Mouse (Mus musculus) inflammation-experienced regulatory T-cells, adult 6 months (primary cell): Measurements from ENCODE around the gene Pusl1. TPM values are rescaled to one million over a fixed set of nuclear protein-coding genes. Genes with fewer than 3 reads are reported as not detected.

ENCODE experiments used
- ATAC-seq: one replicate; pipeline ENCODE4 v1.8.0; 2017
- polyA plus RNA-seq, 3 experiments: library from polyadenylated mRNA; unstranded; fragments of 100-300 nt; shearing (Covaris generic); gene quantifications; one replicate each; pipeline ENCODE4 v1.2.1; 2017

Gene Pusl1
- polyA plus RNA-seq, 3 experiments from 2014 or later, result 14.1 to 20.3 (median 15.8) TPM

DNA sequence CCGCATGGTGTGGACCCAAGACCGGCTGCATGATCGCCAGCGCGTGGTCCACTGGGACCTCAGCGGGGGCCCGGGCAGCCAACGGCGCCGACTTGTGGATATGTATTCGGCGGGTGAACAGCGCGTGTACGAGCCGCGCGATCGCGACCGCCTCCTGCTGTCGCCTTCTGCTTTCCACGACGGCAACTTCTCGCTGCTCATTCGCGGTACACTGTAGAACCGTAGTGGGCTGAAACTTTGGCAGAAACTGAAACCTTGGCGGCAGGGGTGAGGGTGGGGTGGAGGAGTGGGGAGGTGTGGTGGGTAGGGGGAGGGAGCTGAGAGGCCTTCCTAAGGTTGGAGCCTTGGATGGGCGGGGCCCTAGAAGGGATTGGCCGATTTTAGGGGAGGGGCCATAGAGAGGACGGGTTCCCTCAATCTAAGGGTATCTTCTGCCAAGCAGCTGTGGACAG, 50.6 kb downstream of the Pusl1 start:
- peak; percentile 90 for ATAC-seq

DNA sequence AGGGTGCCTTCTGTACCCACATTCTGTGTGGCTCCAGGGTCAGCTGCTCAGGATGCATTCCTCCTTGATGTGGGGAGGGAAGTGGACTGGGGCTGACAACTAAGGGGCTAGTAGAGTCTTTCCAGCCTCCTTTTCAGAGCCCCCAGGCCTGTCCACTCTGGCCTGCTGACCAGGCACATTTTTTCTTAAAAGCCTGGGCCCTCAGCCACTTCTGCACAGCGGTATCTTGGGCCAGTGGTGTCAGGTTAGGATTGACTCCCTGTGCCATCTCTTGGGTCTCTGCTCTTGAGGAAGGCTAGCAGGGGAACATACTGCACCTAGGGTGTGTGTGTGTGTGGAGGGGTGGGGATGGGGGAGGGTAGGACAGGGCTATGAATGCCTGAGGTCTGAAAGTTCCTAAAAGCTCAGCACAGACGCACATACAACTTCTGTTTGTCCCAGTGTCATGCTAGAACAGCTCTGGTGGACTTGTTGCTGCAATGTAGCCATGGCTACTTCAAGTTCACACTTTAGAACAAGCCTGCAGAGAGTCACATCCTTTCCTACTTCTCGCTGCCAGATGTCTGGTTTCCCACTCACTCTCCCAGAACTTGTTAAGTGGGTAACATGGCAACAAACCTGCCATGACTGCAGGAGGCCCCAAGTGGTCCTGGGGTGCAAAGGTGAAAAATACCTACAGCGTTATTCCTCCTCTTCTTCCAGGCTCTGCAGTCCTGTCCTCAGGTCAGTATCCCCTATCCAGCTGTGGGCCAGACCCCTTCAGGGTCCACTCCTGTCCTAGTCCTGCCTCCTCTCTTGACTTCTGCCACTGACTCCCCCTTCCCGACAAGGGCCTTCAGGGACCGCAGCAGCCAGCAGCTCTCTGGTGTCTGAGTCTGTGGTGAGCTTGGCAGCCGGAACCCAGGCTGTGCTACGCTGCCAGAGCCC, 51.2 kb downstream of the Pusl1 start:
- peak; percentile 33 for ATAC-seq

DNA sequence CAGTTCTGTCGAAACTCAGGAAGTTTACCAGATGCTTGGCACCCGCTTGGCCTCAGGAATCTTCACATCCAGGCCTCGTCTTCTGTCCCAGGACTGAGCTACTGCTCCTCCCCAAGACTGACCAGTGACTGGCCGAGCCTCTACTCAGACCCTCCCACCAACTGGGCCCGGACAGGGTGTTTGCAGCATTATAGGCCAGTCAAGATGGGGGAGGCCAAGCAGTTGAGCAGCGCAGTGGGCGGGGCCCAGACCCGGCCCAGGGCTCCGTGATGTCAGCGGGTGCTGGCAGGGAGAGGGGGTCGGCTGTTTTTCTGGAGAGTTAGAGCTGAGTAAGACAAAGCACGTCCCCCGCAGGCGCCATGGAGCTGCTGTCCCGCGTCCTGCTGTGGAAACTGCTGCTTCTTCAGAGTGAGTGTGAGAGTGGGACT, 52.1 kb downstream of the Pusl1 start, which contains the start of gene Mxra8:
Gene Mxra8 (plus strand): TSS at position 198 of the 428 bp plus-strand sequence.
- no peak for ATAC-seq

DNA sequence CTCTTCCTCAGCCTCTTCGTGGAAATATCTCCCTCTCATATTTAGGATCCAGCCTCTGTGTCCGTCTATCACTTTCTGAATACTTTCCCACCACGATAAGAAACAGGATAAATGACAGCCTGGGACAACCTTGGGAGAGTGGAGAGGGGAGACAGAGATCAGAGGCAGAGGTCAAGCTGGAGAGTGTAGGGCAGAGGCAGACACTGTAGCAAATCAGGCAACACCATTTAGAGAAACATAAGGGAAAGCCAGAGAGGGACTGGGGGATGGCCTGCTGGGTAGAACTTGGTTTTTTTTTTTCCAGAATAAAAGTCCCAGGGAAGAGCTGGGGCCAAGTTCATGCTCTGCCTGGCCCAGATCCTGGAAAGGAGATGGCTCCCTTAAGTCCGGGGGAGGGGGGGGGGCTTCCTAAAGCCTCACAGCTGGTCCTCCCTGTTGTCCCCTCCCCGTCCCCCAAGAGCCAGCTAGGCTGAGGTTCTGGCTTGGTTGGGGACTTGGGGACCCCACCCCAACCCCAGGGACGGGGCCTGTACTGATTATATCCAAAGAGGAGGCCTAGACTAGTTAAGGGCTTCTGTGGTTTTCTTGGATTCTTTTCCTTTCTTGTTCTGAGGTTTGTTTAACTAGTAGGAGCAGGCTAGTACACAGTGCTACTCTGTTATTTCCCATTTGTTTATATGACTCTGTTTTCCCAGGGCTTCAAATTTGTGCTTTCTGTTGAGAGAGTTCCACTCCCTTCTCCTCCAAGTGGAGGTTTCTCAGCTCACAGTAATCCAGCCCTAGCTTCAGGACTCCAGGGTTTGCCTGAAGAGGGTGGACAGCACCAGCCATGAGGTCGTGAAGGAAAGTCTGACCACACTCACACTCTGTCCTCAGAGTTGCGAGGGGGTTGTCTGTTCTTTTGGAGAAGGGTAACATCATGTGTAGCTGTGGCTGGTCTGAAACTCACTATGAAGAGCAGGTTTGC, 53.1 kb downstream of the Pusl1 start:
- ATAC-seq, result no peak

Other genes with a start within 250 kb of the Pusl1 start
- 1 to 10 TPM in 1 of 3 experiments, not detected in 2; 1.7 TPM for gene Gm10563, start 246.4 kb downstream of the Pusl1 start, polyA plus RNA-seq
- gene Mmp23, start 238.4 kb downstream of the Pusl1 start, polyA plus RNA-seq, result not detected
- gene Mib2, start 222.6 kb downstream of the Pusl1 start, polyA plus RNA-seq, result 1 to 10 TPM; 3.1 to 5.2 (median 3.9) TPM
- 1 to 10 TPM in 1 of 3 experiments, under 1 TPM in 2; 0.16 to 1.6 (median 0.96) TPM for gene Fndc10, start 197.4 kb downstream of the Pusl1 start, polyA plus RNA-seq
- gene Ssu72, start 187.0 kb downstream of the Pusl1 start, polyA plus RNA-seq, result 100 to 1,000 TPM; 145 to 170 (median 154) TPM
- gene Tmem240, start 157.0 kb downstream of the Pusl1 start, polyA plus RNA-seq, result under 1 TPM; 0.13 to 0.16 (median 0.13) TPM
- 10 to 100 TPM in 2 of 3 experiments, 1 to 10 TPM in 1; 9.8 to 27.2 (median 21.7) TPM for gene Atad3a, start 130.7 kb downstream of the Pusl1 start, polyA plus RNA-seq
- under 1 TPM in 1 of 3 experiments, not detected in 2; 0.09 TPM for gene Vwa1, start 117.1 kb downstream of the Pusl1 start, polyA plus RNA-seq
- gene Tmem88b, start 105.9 kb downstream of the Pusl1 start, polyA plus RNA-seq, result not detected
- gene Ankrd65, start 101.3 kb downstream of the Pusl1 start, polyA plus RNA-seq, result not detected
- 100 to 1,000 TPM; 105 to 200 (median 117) TPM for gene Mrpl20, start 88.9 kb downstream of the Pusl1 start, polyA plus RNA-seq
- gene Ccnl2, start 79.3 kb downstream of the Pusl1 start, polyA plus RNA-seq, result 100 to 1,000 TPM in 2 of 3 experiments, 10 to 100 TPM in 1; 83.8 to 128 (median 117) TPM
- gene Aurkaip1, start 60.5 kb downstream of the Pusl1 start, polyA plus RNA-seq, result 100 to 1,000 TPM; 206 to 219 (median 211) TPM
- 10 to 100 TPM in 2 of 3 experiments, under 1 TPM in 1; 0.69 to 18.3 (median 16.4) TPM for gene Mxra8, start 52.1 kb downstream of the Pusl1 start, polyA plus RNA-seq
- gene Dvl1, start 44.4 kb downstream of the Pusl1 start, polyA plus RNA-seq, result 1 to 10 TPM; 2.0 to 3.8 (median 3.5) TPM
- under 1 TPM; 0.16 to 0.40 (median 0.30) TPM for gene Tas1r3, start 28.4 kb downstream of the Pusl1 start, polyA plus RNA-seq
- gene Cptp, start 22.3 kb downstream of the Pusl1 start, polyA plus RNA-seq, result 10 to 100 TPM; 14.2 to 19.2 (median 19.1) TPM
- 10 to 100 TPM; 81.9 to 88.2 (median 86.6) TPM for gene Ints11, start 22.2 kb downstream of the Pusl1 start, polyA plus RNA-seq
- 1 to 10 TPM; 4.0 to 9.1 (median 5.8) TPM for gene Acap3, start within 50 bp of the Pusl1 start, polyA plus RNA-seq
- gene Ube2j2, start 52.0 kb upstream of the Pusl1 start, polyA plus RNA-seq, result 10 to 100 TPM; 19.3 to 30.8 (median 29.6) TPM
- gene C1qtnf12, start 70.5 kb upstream of the Pusl1 start, polyA plus RNA-seq, result 1 to 10 TPM; 3.0 to 6.9 (median 5.6) TPM
- 1 to 10 TPM in 1 of 3 experiments, under 1 TPM in 2; 0.63 to 1.0 (median 0.90) TPM for gene B3galt6, start 100.9 kb upstream of the Pusl1 start, polyA plus RNA-seq
- 100 to 1,000 TPM; 489 to 506 (median 496) TPM for gene Sdf4, start 101.1 kb upstream of the Pusl1 start, polyA plus RNA-seq
- gene Tnfrsf4, start 122.1 kb upstream of the Pusl1 start, polyA plus RNA-seq, result 100 to 1,000 TPM; 682 to 810 (median 720) TPM
- gene Tnfrsf18, start 134.4 kb upstream of the Pusl1 start, polyA plus RNA-seq, result 100 to 1,000 TPM; 603 to 779 (median 637) TPM
- 1 to 10 TPM in 1 of 3 experiments, under 1 TPM in 2; 0.26 to 1.1 (median 0.55) TPM for gene Ttll10, start 167.6 kb upstream of the Pusl1 start, polyA plus RNA-seq
- 10 to 100 TPM in 2 of 3 experiments, 1 to 10 TPM in 1; 8.6 to 32.7 (median 20.0) TPM for gene 9430015G10Rik, start 218.2 kb upstream of the Pusl1 start, polyA plus RNA-seq
- not detected for gene Rnf223, start 238.7 kb upstream of the Pusl1 start, polyA plus RNA-seq